Mouse (Mus musculus) intestine, embryonic 14.5 days (tissue): Measurements from ENCODE around the gene Lhpp. TPM values are rescaled to one million over a fixed set of nuclear protein-coding genes. Genes with fewer than 3 reads are reported as not detected.

ENCODE experiments used
- ATAC-seq: fragments of 200-750 bp; cut with Nextera tagmentation; replicated peaks from 2 replicates; pipeline ENCODE4 v1.8.0; 2017; ENCODE audit warnings: low read depth, moderate number of reproducible peaks, moderate TSS enrichment, moderate library complexity; ENCODE audit not compliant: low FRiP score, low TSS enrichment
- DNase-seq: peaks from one replicate; pipeline ENCODE4 v3.0.0-alpha.2; 2018; ENCODE audit warnings: low spot score
- H3K27ac ChIP-seq: fragments of 300-500 bp; sonication (generic); 2 replicates; pipeline ENCODE4 v1.5.1; 2014; ENCODE audit warnings: low read depth, mild to moderate bottlenecking, control low read depth
- H3K27me3 ChIP-seq: fragments of 300-500 bp; sonication (generic); replicated peaks from 2 replicates; pipeline ENCODE4 v1.6.1; 2014; ENCODE audit warnings: low read length, control low read depth; ENCODE audit not compliant: control insufficient read depth, insufficient read depth
- H3K36me3 ChIP-seq: fragments of 300-500 bp; sonication (generic); 2 replicates; pipeline ENCODE4 v1.6.1; 2014; ENCODE audit warnings: low read length, control low read depth; ENCODE audit not compliant: control insufficient read depth, insufficient read depth
- H3K4me1 ChIP-seq: fragments of 300-500 bp; sonication (generic); replicated peaks from 2 replicates; pipeline ENCODE4 v1.6.1; 2014; ENCODE audit warnings: low read length, control low read depth, mixed read lengths; ENCODE audit not compliant: control insufficient read depth, insufficient read depth
- H3K4me2 ChIP-seq: fragments of 300-500 bp; sonication (generic); 2 replicates; pipeline ENCODE4 v1.6.1; 2014; ENCODE audit warnings: low read length
- H3K4me3 ChIP-seq: fragments of 300-500 bp; sonication (generic); 2 replicates; pipeline ENCODE4 v1.5.1; 2014; ENCODE audit warnings: low read depth, low read length, control low read depth, mixed read lengths
- H3K9ac ChIP-seq: fragments of 300-500 bp; sonication (generic); 2 replicates; pipeline ENCODE4 v1.6.1; 2014; ENCODE audit warnings: mild to moderate bottlenecking, low read length
- H3K9me3 ChIP-seq: fragments of 300-500 bp; sonication (generic); 2 replicates; pipeline ENCODE4 v1.6.1; 2016; ENCODE audit warnings: low read length, control low read depth; ENCODE audit not compliant: control insufficient read depth
- WGBS: fragments of 180-500 bp; shearing (Covaris S2); extraction: QIAGEN DNeasy Blood & Tissue Kit; methylation state at CpG from one replicate; pipeline ENCODE4 v1.1.7; 2014; 5-methylcytosine and 5-hydroxymethylcytosine counted together
- polyA plus RNA-seq: library from polyadenylated mRNA; unstranded; fragments of >200 nt; fragmentation: Nextera tagmentation; extraction: Ambion mirVana; gene quantifications from 2 replicates; pipeline ENCODE4 v1.2.1, GENCODE M21; 2014

The Lhpp gene
- polyA plus RNA-seq, 1 experiment from 2014 or later, result 39.8 TPM

DNA sequence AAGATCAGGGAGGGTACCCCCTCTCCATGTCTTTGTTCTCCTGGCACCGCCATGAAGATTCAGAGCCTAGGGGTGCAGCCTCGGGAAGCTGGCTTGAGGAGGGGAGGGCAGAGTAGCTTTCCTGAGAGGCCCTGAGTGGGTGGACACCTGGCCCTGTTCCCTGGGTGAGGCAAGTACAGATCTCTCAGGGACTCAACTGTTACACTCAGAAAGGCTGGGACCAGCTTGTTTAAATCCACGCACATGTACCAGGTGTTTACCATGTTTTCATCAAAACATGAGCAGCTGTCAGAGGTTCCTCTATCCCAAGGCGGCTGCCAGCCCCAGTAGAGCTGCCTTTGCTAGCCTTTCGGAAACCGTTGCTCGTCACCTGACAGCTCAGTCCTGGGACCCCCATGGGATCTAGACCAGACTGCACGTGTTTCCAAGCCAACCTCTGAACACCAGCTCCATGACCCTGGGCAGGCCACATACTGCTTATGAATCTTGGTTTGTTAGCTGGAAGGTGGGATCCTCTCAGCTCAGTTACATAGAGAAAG is 86.9 kb downstream of the Lhpp start:
- DNase-seq (no peak), ATAC-seq (no peak)
- Histone ChIP-seq H3K9me3 (no peaks in the 10 kb centered on the region), H3K27me3 (no peaks in the 10 kb centered on the region), H3K4me3 (no peak overlapping the region), H3K4me1 (no peaks in the 10 kb centered on the region), H3K27ac (no peak overlapping the region), H3K9ac (no peak overlapping the region), H3K36me3 (no peaks in the 10 kb centered on the region), H3K4me2 (no peak overlapping the region)
- WGBS, result 73% methylated on average over 8 of the region's 8 CpGs

DNA sequence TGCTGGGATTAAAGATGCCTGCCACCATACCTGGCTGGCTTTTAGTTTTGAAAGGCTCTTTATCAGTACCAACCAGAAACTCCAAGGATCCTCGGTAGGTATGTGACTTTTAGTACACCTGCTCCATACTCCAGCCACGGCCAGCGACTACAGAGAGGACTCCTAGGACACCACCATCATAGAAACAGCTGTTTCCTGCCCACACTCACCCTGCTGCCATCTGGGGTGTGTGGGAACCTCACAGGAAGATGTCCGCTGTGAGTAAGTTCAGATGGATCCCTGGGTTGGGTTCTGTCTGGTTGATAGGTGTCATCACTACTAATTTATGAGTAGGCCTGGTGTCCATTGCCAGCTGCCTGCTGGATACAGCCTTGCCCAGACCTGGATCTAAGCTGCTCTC is 88.3 kb downstream of the Lhpp start:
- H3K4me2 ChIP-seq, result no peak overlapping the region
- ATAC-seq (no peak), DNase-seq (no peak)
- H3K9me3 ChIP-seq, result no peaks in the 10 kb centered on the region
- WGBS, result 76% methylated on average over 4 of the region's 4 CpGs
- H3K9ac ChIP-seq, result no peak overlapping the region
- H3K4me1 ChIP-seq, result no peaks in the 10 kb centered on the region
- H3K27me3 ChIP-seq, result no peaks in the 10 kb centered on the region
- no peak overlapping the region for H3K4me3 ChIP-seq
- no peak overlapping the region for H3K27ac ChIP-seq
- no peaks in the 10 kb centered on the region for H3K36me3 ChIP-seq

DNA sequence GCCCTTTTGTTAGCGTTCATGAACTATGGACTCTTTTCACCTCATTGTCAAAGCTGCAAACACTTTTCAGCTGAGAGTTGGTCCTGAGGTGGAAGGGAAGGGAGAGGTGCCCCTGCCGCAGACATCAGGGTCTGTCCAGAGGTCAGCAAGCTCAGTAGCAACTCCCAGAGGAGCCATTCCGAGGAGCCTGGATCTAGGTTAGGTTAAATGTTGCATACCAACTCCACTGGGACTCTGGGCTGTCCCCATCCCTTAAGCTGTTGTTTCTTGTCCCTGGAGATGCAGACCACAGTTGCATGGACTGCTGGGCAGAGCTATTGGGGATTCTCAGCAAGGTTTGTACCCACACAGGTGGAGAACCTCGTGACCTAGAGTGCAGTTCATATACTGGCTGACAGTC is 88.7 kb downstream of the Lhpp start:
- Histone ChIP-seq H3K9me3 (no peaks in the 10 kb centered on the region), H3K27ac (no peak overlapping the region), H3K27me3 (no peaks in the 10 kb centered on the region), H3K4me1 (no peaks in the 10 kb centered on the region), H3K4me2 (no peak overlapping the region), H3K9ac (no peak overlapping the region), H3K4me3 (no peak overlapping the region), H3K36me3 (no peaks in the 10 kb centered on the region)
- DNase-seq (no peak), ATAC-seq (no peak)
- 67% methylated on average over 4 of the region's 4 CpGs for whole genome bisulfite sequencing

DNA sequence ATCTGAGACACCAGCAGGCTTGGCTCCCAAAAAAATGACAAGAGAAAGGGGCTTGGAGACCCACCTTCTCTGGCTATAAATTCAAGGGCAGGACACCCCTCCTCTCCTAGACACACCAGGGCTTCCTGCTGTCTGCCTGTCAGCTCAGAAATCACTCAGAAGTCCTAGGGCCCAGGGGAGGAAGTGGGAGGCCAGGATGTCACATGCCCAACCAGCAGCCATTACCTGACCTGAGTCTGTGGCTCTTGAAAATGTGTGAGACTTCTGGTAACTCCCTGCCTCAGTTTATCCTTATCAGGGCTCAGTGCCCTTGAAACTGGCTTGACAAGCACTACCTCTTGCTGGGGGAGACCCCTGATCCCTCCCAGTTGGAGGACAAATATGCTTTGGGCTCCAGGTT is 89.2 kb downstream of the Lhpp start:
- Histone ChIP-seq H3K4me1 (no peaks in the 10 kb centered on the region), H3K36me3 (no peaks in the 10 kb centered on the region), H3K4me3 (no peak overlapping the region), H3K27ac (no peak overlapping the region), H3K4me2 (no peak overlapping the region), H3K27me3 (no peaks in the 10 kb centered on the region), H3K9ac (no peak overlapping the region), H3K9me3 (no peaks in the 10 kb centered on the region)
- DNase-seq (no peak), ATAC-seq (no peak)

DNA sequence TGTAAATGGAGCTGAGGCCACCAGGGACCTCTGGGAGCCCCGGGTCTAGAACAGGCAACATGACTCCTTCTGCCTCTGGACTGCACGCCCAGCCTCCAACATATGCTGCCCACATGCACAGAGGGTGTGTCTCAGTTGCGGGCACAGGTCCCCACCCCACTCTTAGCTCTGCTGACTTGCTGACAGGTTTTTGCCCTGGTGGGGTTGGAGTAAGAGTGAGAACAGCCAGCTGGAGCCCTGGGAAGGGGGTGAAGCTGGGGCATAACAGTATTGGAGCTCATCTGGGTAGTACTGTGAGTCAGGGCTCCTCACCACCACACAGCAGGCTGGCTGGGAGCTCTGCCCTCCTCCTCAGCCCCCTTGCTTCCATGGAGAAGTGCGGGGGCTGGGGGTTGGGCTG is 89.7 kb downstream of the Lhpp start:
- no peaks in the 10 kb centered on the region for H3K9me3 ChIP-seq
- no peak overlapping the region for H3K27ac ChIP-seq
- ATAC-seq (no peak), DNase-seq (no peak)
- H3K27me3 ChIP-seq, result no peaks in the 10 kb centered on the region
- 83% methylated on average over 4 of the region's 4 CpGs for WGBS
- no peak overlapping the region for H3K4me3 ChIP-seq
- H3K9ac ChIP-seq, result no peak overlapping the region
- H3K36me3 ChIP-seq, result no peaks in the 10 kb centered on the region
- H3K4me2 ChIP-seq, result no peak overlapping the region
- H3K4me1 ChIP-seq, result no peaks in the 10 kb centered on the region

DNA sequence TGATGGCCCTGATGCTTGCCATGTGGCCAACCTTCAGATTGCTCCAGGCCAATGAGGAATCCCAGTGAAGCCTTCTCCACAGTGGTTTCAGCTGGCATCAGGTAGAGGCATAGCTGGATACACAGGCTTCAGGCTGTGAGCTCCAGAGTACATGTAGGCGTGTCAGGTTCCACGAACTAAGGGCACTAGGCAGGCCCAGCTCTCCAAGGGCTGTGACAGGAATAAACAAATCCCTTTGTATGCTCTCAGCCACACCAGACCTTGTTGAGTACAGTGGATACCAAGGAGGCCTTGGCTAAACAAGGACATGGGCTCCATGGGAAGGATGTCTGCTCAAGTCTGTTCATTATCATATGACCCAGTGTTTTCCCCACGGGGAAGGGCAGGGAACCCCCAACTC is 91.0 kb downstream of the Lhpp start:
- Histone ChIP-seq H3K4me2 (no peak overlapping the region), H3K27me3 (no peaks in the 10 kb centered on the region), H3K4me3 (no peak overlapping the region), H3K36me3 (no peaks in the 10 kb centered on the region), H3K27ac (no peak overlapping the region), H3K9ac (no peak overlapping the region), H3K9me3 (no peaks in the 10 kb centered on the region), H3K4me1 (no peaks in the 10 kb centered on the region)
- ATAC-seq (no peak), DNase-seq (no peak)
- 65% methylated on average over 3 of the region's 3 CpGs for WGBS

DNA sequence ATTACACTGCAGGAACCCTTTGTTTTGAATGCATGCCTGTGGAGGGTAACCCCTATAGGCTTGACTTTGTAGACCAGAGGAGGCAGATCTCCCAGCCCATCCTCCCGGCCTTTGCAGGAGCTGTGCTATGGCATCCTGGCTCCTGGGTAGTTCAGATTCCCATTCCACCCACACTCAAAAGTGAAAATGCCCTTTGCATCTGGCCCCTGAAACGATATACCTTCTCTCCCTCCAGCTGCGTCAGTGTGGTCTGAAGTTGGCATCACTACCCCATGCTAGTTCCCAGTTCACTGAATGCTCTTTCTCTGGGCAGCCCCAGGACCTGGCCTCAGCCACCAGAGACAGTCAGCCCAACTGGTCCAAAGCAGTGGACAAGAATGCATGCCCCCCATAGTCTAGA is 91.6 kb downstream of the Lhpp start:
- H3K4me1 ChIP-seq, result no peaks in the 10 kb centered on the region
- ATAC-seq, result no peak
- H3K36me3 ChIP-seq, result no peaks in the 10 kb centered on the region
- H3K27ac ChIP-seq, result no peak overlapping the region
- 91% methylated on average over 3 of the region's 3 CpGs for WGBS
- H3K4me2 ChIP-seq, result no peak overlapping the region
- H3K9me3 ChIP-seq, result no peaks in the 10 kb centered on the region
- no peak overlapping the region for H3K4me3 ChIP-seq
- H3K27me3 ChIP-seq, result no peaks in the 10 kb centered on the region
- no peak overlapping the region for H3K9ac ChIP-seq
- no peak for DNase-seq

DNA sequence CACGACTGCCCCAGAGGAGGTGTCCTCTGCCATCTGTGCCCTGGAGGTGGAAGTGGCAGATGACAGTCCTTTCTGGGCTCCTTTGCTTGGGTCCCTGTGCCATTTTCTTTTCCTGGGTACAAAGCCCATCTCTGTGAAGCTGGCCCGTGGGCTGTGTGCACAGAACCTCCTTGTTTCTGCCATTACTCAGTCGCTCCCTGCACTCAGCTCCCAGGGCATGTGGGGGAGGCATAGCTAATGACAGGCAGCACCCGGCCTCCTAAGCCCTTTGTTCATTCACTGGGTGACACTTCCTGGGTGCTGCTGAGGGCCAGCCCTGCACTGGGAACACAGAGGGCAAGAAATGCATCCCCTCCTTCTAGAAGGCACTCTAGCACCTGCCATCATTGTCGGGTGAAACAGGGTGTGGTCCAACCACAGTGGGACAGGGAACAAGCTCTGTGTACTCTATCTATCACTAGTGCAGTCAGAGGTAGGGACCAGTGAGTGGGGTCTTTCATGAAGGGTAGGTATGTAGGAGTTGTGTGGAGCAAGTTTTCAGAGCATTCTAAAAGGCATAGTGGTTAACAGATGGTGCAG is 92.1 kb downstream of the Lhpp start:
- Histone ChIP-seq H3K9me3 (no peaks in the 10 kb centered on the region), H3K4me1 (no peaks in the 10 kb centered on the region), H3K27ac (no peak overlapping the region), H3K4me3 (no peak overlapping the region), H3K27me3 (no peaks in the 10 kb centered on the region), H3K36me3 (no peaks in the 10 kb centered on the region), H3K9ac (no peak overlapping the region), H3K4me2 (no peak overlapping the region)
- DNase-seq (no peak), ATAC-seq (no peak)
- WGBS, result 71% methylated on average over 5 of the region's 5 CpGs

DNA sequence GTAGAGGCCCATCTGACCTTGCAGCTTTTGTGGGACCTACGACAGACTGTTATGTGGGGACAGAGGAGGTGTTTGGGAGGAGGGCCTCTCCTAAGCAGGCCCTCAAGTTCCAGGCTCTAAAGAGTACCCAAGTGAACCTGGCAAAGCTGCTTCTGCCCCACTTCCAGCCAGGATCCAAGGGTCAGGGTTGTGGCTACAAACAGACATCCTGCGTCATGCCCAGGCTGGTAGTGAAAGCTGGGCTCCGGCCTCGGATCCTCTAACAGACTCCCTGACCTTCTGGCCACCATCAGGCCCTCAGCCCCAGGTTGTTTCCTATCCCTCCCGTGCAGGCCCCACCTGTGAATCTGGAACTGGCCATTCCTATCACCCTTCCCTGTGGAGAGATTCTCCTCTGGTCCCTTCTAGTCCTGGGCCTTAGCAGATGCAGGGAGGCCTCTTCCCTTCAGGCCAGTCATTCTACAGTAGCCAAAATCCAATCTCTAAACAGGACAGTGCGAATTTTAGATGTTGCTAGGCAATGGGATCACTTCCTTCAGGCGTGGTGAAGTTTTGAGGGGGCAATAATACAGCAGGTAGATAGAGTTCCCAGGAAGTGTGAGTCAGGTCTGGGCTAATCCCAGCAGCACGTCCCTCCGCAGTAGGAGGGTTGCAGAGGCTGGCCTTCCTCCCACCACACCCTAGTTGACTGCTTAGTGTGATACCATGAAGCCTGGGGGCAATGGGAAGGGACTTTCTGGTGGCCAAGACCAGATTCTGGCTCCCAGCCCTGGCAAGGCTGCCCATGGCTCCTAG is 93.3 kb downstream of the Lhpp start:
- WGBS, result 76% methylated on average over 9 of the region's 9 CpGs
- Histone ChIP-seq H3K4me3 (no peak overlapping the region), H3K27ac (no peak overlapping the region), H3K4me2 (no peak overlapping the region), H3K4me1 (no peaks in the 10 kb centered on the region), H3K36me3 (no peaks in the 10 kb centered on the region), H3K27me3 (no peaks in the 10 kb centered on the region), H3K9ac (no peak overlapping the region), H3K9me3 (no peaks in the 10 kb centered on the region)
- DNase-seq (no peak), ATAC-seq (no peak)
